Mouse (Mus musculus): ENCODE data around the gene Cyb561d2.

DNA sequence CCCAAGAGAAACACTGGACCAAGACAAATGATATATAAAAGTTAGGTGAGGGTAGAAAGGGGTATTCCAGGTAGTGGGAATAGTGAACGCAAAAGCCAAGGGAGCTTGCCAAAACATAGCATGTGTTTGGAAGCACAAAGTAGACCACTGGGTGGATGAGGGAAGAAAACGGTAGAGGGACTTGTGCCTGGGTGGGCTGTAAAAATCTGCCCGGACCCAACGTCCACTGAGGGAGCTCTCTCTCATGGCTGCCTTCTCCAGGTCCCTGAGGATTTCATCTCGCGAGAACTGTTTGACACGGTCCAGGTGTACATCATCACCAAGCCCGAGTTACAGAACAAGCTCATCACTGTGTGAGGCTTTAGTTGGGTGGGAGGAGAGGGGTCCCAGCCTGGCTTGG, 728 bp upstream of the Cyb561d2 start:
- TF ChIP-seq GATA1 (IDR thresholded peaks at IDR 0.05; ENCODE audit: borderline replicate concordance, low read length) (no peak), FLI1 (IDR thresholded peaks at IDR 0.05; ENCODE audit: low read length) (no peak)

Measured in megakaryocyte, embryonic 14.5 days (primary cell).